Mouse (Mus musculus): ENCODE data around the gene Myo3a. TPM values are rescaled to one million over a fixed set of nuclear protein-coding genes. Genes with fewer than 3 reads are reported as not detected.

Myo3a gene
- polyA plus RNA-seq, 1 experiment from 2014 or later: 0.22 TPM

DNA sequence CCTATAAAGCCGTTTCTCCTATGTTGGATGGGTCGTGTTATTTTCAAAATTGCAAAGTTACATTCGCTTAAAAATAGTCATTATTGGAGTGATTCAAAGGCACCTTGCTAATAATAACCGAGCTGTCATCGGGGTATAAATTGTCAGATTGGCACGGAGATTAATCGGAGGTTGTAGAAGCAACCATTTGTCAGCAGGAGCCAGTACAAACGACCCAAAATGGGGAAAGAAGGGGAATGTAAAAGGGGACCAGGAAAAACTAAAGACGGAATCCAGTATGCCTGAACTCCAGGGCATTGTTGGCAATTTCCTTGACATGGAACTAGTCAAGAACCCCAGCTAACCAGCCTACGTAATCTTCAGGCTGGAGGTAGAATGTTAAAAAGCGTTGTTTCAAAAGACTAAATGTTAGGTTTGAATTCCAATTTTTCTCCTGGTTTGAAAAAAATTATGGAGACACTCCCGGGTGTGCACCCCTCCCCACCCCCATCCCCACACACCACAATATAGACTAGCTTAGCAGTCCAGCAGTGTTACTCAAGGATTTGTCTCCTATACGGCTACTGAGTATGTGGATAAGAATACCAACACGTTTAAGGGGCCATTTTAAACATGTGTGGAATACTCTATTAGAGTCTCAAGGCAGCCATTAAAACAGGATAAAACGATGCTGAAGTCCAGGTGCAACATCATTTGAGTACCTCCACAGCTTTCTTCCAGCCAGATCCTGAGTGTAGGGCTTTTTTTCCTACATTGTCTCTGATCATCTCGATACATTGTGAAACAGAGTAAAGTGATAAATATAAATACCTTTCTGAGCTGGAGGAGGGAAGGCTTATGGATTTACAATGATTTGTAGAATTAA, 398.0 kb downstream of the Myo3a start:
- Histone ChIP-seq H3K4me2 (ENCODE audit: low read depth, low read length) (no peak overlapping the region), H3K9me3 (replicated peaks; ENCODE audit: control insufficient read depth, low read length) (no peaks in the 10 kb centered on the region), H3K27ac (ENCODE audit: low read length) (no peak overlapping the region), H3K36me3 (ENCODE audit: control insufficient read depth, insufficient read depth, low read length) (no peaks in the 10 kb centered on the region), H3K4me3 (replicated peaks; ENCODE audit: low read length) (no peak overlapping the region), H3K4me1 (ENCODE audit: control insufficient read depth, insufficient read depth, low read length) (peaks cover 11% of the 10 kb centered on the region; the same call in 1 of the 2 replicates), H3K9ac (ENCODE audit: low read length) (no peak overlapping the region), H3K27me3 (ENCODE audit: control insufficient read depth, insufficient read depth, low read length) (peaks cover 72% of the 10 kb centered on the region)
- no peak for ATAC-seq (ENCODE audit: insufficient read depth, low FRiP score)
- 13% methylated on average over 16 of the region's 16 CpGs for WGBS

- ATAC-seq (ENCODE audit: insufficient read depth, low FRiP score): no peak
- H3K4me3 ChIP-seq (replicated peaks; ENCODE audit: low read length): no peak overlapping the region
- peaks cover 53% of the 10 kb centered on the region for H3K27me3 ChIP-seq (ENCODE audit: control insufficient read depth, insufficient read depth, low read length)
- H3K36me3 ChIP-seq (ENCODE audit: control insufficient read depth, insufficient read depth, low read length): no peaks in the 10 kb centered on the region
- no peak overlapping the region for H3K4me2 ChIP-seq (ENCODE audit: low read depth, low read length)
- no peak overlapping the region for H3K27ac ChIP-seq (ENCODE audit: low read length)
- H3K4me1 ChIP-seq (ENCODE audit: control insufficient read depth, insufficient read depth, low read length): peaks cover 11% of the 10 kb centered on the region; the same call in 1 of the 2 replicates
- no peak overlapping the region for H3K9ac ChIP-seq (ENCODE audit: low read length)
- 32% methylated on average over 3 of the region's 3 CpGs for WGBS
- H3K9me3 ChIP-seq (replicated peaks; ENCODE audit: control insufficient read depth, low read length): no peaks in the 10 kb centered on the region
These were observed 399.9 kb downstream of the Myo3a start for GRCm38 (mm10) chr2:22627147-22627666.

GRCm38 (mm10) chr2:22627819-22628432, 400.6 kb downstream of the Myo3a start:
- Histone ChIP-seq H3K9me3 (replicated peaks; ENCODE audit: control insufficient read depth, low read length) (no peaks in the 10 kb centered on the region), H3K27me3 (ENCODE audit: control insufficient read depth, insufficient read depth, low read length) (peaks cover 46% of the 10 kb centered on the region), H3K4me3 (replicated peaks; ENCODE audit: low read length) (no peak overlapping the region)

GRCm38 (mm10) chr2:22634766-22635165, 407.5 kb downstream of the Myo3a start:
- no peak for ATAC-seq (ENCODE audit: insufficient read depth, low FRiP score)
- H3K9ac ChIP-seq (ENCODE audit: low read length): no peak overlapping the region
- H3K9me3 ChIP-seq (replicated peaks; ENCODE audit: control insufficient read depth, low read length): no peaks in the 10 kb centered on the region
- no peak overlapping the region for H3K4me3 ChIP-seq (replicated peaks; ENCODE audit: low read length)
- no peak overlapping the region for H3K4me2 ChIP-seq (ENCODE audit: low read depth, low read length)
- no peak overlapping the region for H3K27ac ChIP-seq (ENCODE audit: low read length)
- no peaks in the 10 kb centered on the region for H3K4me1 ChIP-seq (ENCODE audit: control insufficient read depth, insufficient read depth, low read length)
- H3K36me3 ChIP-seq (ENCODE audit: control insufficient read depth, insufficient read depth, low read length): no peaks in the 10 kb centered on the region
- no peaks in the 10 kb centered on the region for H3K27me3 ChIP-seq (ENCODE audit: control insufficient read depth, insufficient read depth, low read length)
- WGBS: 34% methylated on average over 8 of the region's 8 CpGs

More at GRCm38 (mm10) chr2:22627819-22628432, 400.6 kb downstream of the Myo3a start:
- 30% methylated on average over 5 of the region's 5 CpGs for WGBS
- H3K36me3 ChIP-seq (ENCODE audit: control insufficient read depth, insufficient read depth, low read length): no peaks in the 10 kb centered on the region
- no peak overlapping the region for H3K4me2 ChIP-seq (ENCODE audit: low read depth, low read length)
- H3K4me1 ChIP-seq (ENCODE audit: control insufficient read depth, insufficient read depth, low read length): peaks cover 7% of the 10 kb centered on the region; the same call in 1 of the 2 replicates
- ATAC-seq (ENCODE audit: insufficient read depth, low FRiP score): no peak
- H3K27ac ChIP-seq (ENCODE audit: low read length): no peak overlapping the region
- H3K9ac ChIP-seq (ENCODE audit: low read length): no peak overlapping the region

- Histone ChIP-seq H3K27me3 (ENCODE audit: control insufficient read depth, insufficient read depth, low read length) (no peaks in the 10 kb centered on the region), H3K9me3 (replicated peaks; ENCODE audit: control insufficient read depth, low read length) (no peaks in the 10 kb centered on the region), H3K27ac (ENCODE audit: low read length) (no peak overlapping the region), H3K36me3 (ENCODE audit: control insufficient read depth, insufficient read depth, low read length) (no peaks in the 10 kb centered on the region), H3K4me2 (ENCODE audit: low read depth, low read length) (no peak overlapping the region), H3K9ac (ENCODE audit: low read length) (no peak overlapping the region), H3K4me1 (ENCODE audit: control insufficient read depth, insufficient read depth, low read length) (no peaks in the 10 kb centered on the region), H3K4me3 (replicated peaks; ENCODE audit: low read length) (no peak overlapping the region)
- no peak for ATAC-seq (ENCODE audit: insufficient read depth, low FRiP score)
- 36% methylated on average over 1 of the region's 1 CpGs for WGBS
These were observed 418.8 kb downstream of the Myo3a start for GRCm38 (mm10) chr2:22646134-22646533.

- no peaks in the 10 kb centered on the region for H3K36me3 ChIP-seq (ENCODE audit: control insufficient read depth, insufficient read depth, low read length)
- H3K27me3 ChIP-seq (ENCODE audit: control insufficient read depth, insufficient read depth, low read length): no peaks in the 10 kb centered on the region
- no peak overlapping the region for H3K4me2 ChIP-seq (ENCODE audit: low read depth, low read length)
- H3K4me1 ChIP-seq (ENCODE audit: control insufficient read depth, insufficient read depth, low read length): no peaks in the 10 kb centered on the region
- 69% methylated on average over 1 of the region's 1 CpGs for WGBS
- no peaks in the 10 kb centered on the region for H3K9me3 ChIP-seq (replicated peaks; ENCODE audit: control insufficient read depth, low read length)
- no peak overlapping the region for H3K27ac ChIP-seq (ENCODE audit: low read length)
- ATAC-seq (ENCODE audit: insufficient read depth, low FRiP score): no peak
- H3K4me3 ChIP-seq (replicated peaks; ENCODE audit: low read length): no peak overlapping the region
- no peak overlapping the region for H3K9ac ChIP-seq (ENCODE audit: low read length)
These were observed 421.1 kb downstream of the Myo3a start for GRCm38 (mm10) chr2:22648394-22648793.

GRCm38 (mm10) chr2:22651826-22652225, 424.5 kb downstream of the Myo3a start:
- Histone ChIP-seq H3K4me1 (ENCODE audit: control insufficient read depth, insufficient read depth, low read length) (no peaks in the 10 kb centered on the region), H3K4me3 (replicated peaks; ENCODE audit: low read length) (no peak overlapping the region), H3K27ac (ENCODE audit: low read length) (no peak overlapping the region), H3K9ac (ENCODE audit: low read length) (no peak overlapping the region), H3K36me3 (ENCODE audit: control insufficient read depth, insufficient read depth, low read length) (no peaks in the 10 kb centered on the region), H3K4me2 (ENCODE audit: low read depth, low read length) (no peak overlapping the region), H3K27me3 (ENCODE audit: control insufficient read depth, insufficient read depth, low read length) (no peaks in the 10 kb centered on the region), H3K9me3 (replicated peaks; ENCODE audit: control insufficient read depth, low read length) (no peaks in the 10 kb centered on the region)
- no peak for ATAC-seq (ENCODE audit: insufficient read depth, low FRiP score)
- WGBS: 79% methylated on average over 4 of the region's 4 CpGs

- no peak overlapping the region for H3K9ac ChIP-seq (ENCODE audit: low read length)
- no peak overlapping the region for H3K27ac ChIP-seq (ENCODE audit: low read length)
- H3K4me2 ChIP-seq (ENCODE audit: low read depth, low read length): no peak overlapping the region
- ATAC-seq (ENCODE audit: insufficient read depth, low FRiP score): no peak
- no peak overlapping the region for H3K4me3 ChIP-seq (replicated peaks; ENCODE audit: low read length)
- H3K27me3 ChIP-seq (ENCODE audit: control insufficient read depth, insufficient read depth, low read length): no peaks in the 10 kb centered on the region
- no peaks in the 10 kb centered on the region for H3K36me3 ChIP-seq (ENCODE audit: control insufficient read depth, insufficient read depth, low read length)
- no peaks in the 10 kb centered on the region for H3K9me3 ChIP-seq (replicated peaks; ENCODE audit: control insufficient read depth, low read length)
- H3K4me1 ChIP-seq (ENCODE audit: control insufficient read depth, insufficient read depth, low read length): no peaks in the 10 kb centered on the region
- WGBS: 71% methylated on average over 1 of the region's 1 CpGs
These were observed 436.4 kb downstream of the Myo3a start for GRCm38 (mm10) chr2:22663731-22664130.

Data from stomach, embryonic 16.5 days (tissue).